In genomic region chr11:108333583-108334379, GRCm38 (mm10) we compare ENCODE assay signal across 25 mouse cellular contexts. TPM values are rescaled to one million over a fixed set of nuclear protein-coding genes. Genes with fewer than 3 reads are reported as not detected.
A peak's percentile ranks its signal among the peaks of the same experiment; 100 is the strongest.
DNase-seq lines count a peak whose midpoint lies in the region; ATAC-seq lines count a peak whose summit lies in the region.
"Had no signal": no experiment of that assay in that cellular context is flagged by ENCODE, and none has a peak within 500 bp of the region (broad histone marks: within the 10 kb centered on the region; RNA-seq: fewer than 3 reads in every experiment).

No protein-coding gene starts in this region.

- ATAC-seq in forebrain, embryonic 12.5 days (ENCODE audit: low FRiP score) = no peak
- ATAC-seq in forebrain, embryonic 11.5 days (replicated peaks; ENCODE audit: low FRiP score) = no peak
- ATAC-seq in hindbrain, embryonic 14.5 days (ENCODE audit: low FRiP score) = no peak
- ATAC-seq in megakaryocyte, adult 5-6 weeks (ENCODE audit: poor library complexity, severe bottlenecking) = no peak
- ATAC-seq: forebrain, embryonic 15.5 days; liver, embryonic 12.5 days had no signal

- H3K9me3 ChIP-seq in forebrain, embryonic 12.5 days = no peaks in the 10 kb centered on the region
- H3K9me3 ChIP-seq in forebrain, embryonic 11.5 days (ENCODE audit: control insufficient read depth, low read length) = no peaks in the 10 kb centered on the region
- H3K9me3 ChIP-seq in hindbrain, embryonic 10.5 days = no peaks in the 10 kb centered on the region
- H3K9me3 ChIP-seq in hindbrain, embryonic 14.5 days (ENCODE audit: control insufficient read depth, low read length) = no peaks in the 10 kb centered on the region
- no peaks in the 10 kb centered on the region for H3K9me3 ChIP-seq in megakaryocyte, embryonic 14.5 days
- no peaks in the 10 kb centered on the region for H3K9me3 ChIP-seq in limb, embryonic 10.5 days (replicated peaks)
- H3K9me3 ChIP-seq: forebrain, embryonic 15.5 days; hindbrain, embryonic 15.5 days; liver, embryonic 12.5 days; neural tube, embryonic 13.5 days had no signal

- no peak overlapping the region for H3K9ac ChIP-seq in forebrain, embryonic 12.5 days
- no peak overlapping the region for H3K9ac ChIP-seq in forebrain, embryonic 11.5 days (ENCODE audit: low read length)
- no peak overlapping the region for H3K9ac ChIP-seq in hindbrain, embryonic 14.5 days
- H3K9ac ChIP-seq: forebrain, embryonic 15.5 days; hindbrain, embryonic 15.5 days; liver, embryonic 12.5 days; neural tube, embryonic 13.5 days had no signal

- H3K4me3 ChIP-seq in forebrain, embryonic 12.5 days (replicated peaks) = no peak overlapping the region
- no peak overlapping the region for H3K4me3 ChIP-seq in forebrain, embryonic 11.5 days (ENCODE audit: low read depth, low read length)
- H3K4me3 ChIP-seq in hindbrain, embryonic 10.5 days = no peak overlapping the region
- H3K4me3 ChIP-seq in hindbrain, embryonic 14.5 days (replicated peaks; ENCODE audit: low read length) = no peak overlapping the region
- H3K4me3 ChIP-seq in megakaryocyte, embryonic 14.5 days (replicated peaks) = peak overlapping the region; percentile 20
- no peak overlapping the region for H3K4me3 ChIP-seq in limb, embryonic 10.5 days
- H3K4me3 ChIP-seq: forebrain, embryonic 15.5 days; heart, adult 2 months; hindbrain, embryonic 15.5 days; liver, embryonic 12.5 days; neural tube, embryonic 13.5 days had no signal

- WGBS in forebrain, embryonic 12.5 days = 59% methylated on average over 8 of the region's 8 CpGs
- WGBS in forebrain, embryonic 11.5 days = 67% methylated on average over 8 of the region's 8 CpGs
- 71% methylated on average over 8 of the region's 8 CpGs for WGBS in hindbrain, embryonic 10.5 days
- WGBS in hindbrain, embryonic 14.5 days = 49% methylated on average over 8 of the region's 8 CpGs
- WGBS in limb, embryonic 10.5 days = 51% methylated on average over 8 of the region's 8 CpGs

- no peaks in the 10 kb centered on the region; the same call in 1 of the 2 replicates for H3K27me3 ChIP-seq in forebrain, embryonic 12.5 days
- no peaks in the 10 kb centered on the region for H3K27me3 ChIP-seq in forebrain, embryonic 11.5 days (ENCODE audit: control insufficient read depth, insufficient read depth, low read length)
- no peaks in the 10 kb centered on the region for H3K27me3 ChIP-seq in hindbrain, embryonic 10.5 days (ENCODE audit: insufficient read depth, poor library complexity, severe bottlenecking)
- H3K27me3 ChIP-seq in hindbrain, embryonic 14.5 days (ENCODE audit: control insufficient read depth, insufficient read depth, low read length) = no peaks in the 10 kb centered on the region
- H3K27me3 ChIP-seq in megakaryocyte, embryonic 14.5 days (replicated peaks) = no peaks in the 10 kb centered on the region
- H3K27me3 ChIP-seq in limb, embryonic 10.5 days (ENCODE audit: low read depth, poor library complexity, severe bottlenecking) = no peaks in the 10 kb centered on the region
- H3K27me3 ChIP-seq: forebrain, embryonic 15.5 days; hindbrain, embryonic 15.5 days; liver, embryonic 12.5 days; neural tube, embryonic 13.5 days had no signal

- H3K36me3 ChIP-seq in forebrain, embryonic 12.5 days (replicated peaks) = no peaks in the 10 kb centered on the region
- H3K36me3 ChIP-seq in forebrain, embryonic 11.5 days (ENCODE audit: control insufficient read depth, insufficient read depth, low read length) = no peaks in the 10 kb centered on the region
- H3K36me3 ChIP-seq in hindbrain, embryonic 10.5 days = no peaks in the 10 kb centered on the region
- 0 out of 2 replicates have a peak, but pooled peaks cover 2% of the 10 kb centered on the region for H3K36me3 ChIP-seq in hindbrain, embryonic 14.5 days (replicated peaks; ENCODE audit: control insufficient read depth, insufficient read depth)
- peaks cover 100% of the 10 kb centered on the region for H3K36me3 ChIP-seq in megakaryocyte, embryonic 14.5 days (replicated peaks; ENCODE audit: low read length)
- H3K36me3 ChIP-seq in limb, embryonic 10.5 days = no peaks in the 10 kb centered on the region
- H3K36me3 ChIP-seq: hindbrain, embryonic 15.5 days; liver, embryonic 12.5 days; neural tube, embryonic 13.5 days had no signal

- H3K4me1 ChIP-seq in forebrain, embryonic 12.5 days = peaks cover 11% of the 10 kb centered on the region
- no peaks in the 10 kb centered on the region for H3K4me1 ChIP-seq in forebrain, embryonic 11.5 days (replicated peaks; ENCODE audit: control insufficient read depth, insufficient read depth, low read length)
- H3K4me1 ChIP-seq in hindbrain, embryonic 10.5 days (replicated peaks) = peaks cover 17% of the 10 kb centered on the region
- H3K4me1 ChIP-seq in hindbrain, embryonic 14.5 days (replicated peaks; ENCODE audit: control insufficient read depth, insufficient read depth, low read length) = 0 out of 2 replicates have a peak, but pooled peaks cover 5% of the 10 kb centered on the region
- H3K4me1 ChIP-seq in megakaryocyte, embryonic 14.5 days = peaks cover 97% of the 10 kb centered on the region
- peaks cover 23% of the 10 kb centered on the region for H3K4me1 ChIP-seq in limb, embryonic 10.5 days
- H3K4me1 ChIP-seq: liver, embryonic 12.5 days had no signal

- H3K4me2 ChIP-seq in forebrain, embryonic 12.5 days = no peak overlapping the region
- no peak overlapping the region for H3K4me2 ChIP-seq in forebrain, embryonic 11.5 days (ENCODE audit: low read depth, low read length, severe bottlenecking)
- no peak overlapping the region for H3K4me2 ChIP-seq in hindbrain, embryonic 14.5 days (replicated peaks)
- H3K4me2 ChIP-seq: forebrain, embryonic 15.5 days; hindbrain, embryonic 15.5 days; liver, embryonic 12.5 days; neural tube, embryonic 13.5 days had no signal

- no peak for DNase-seq in forebrain, embryonic 11.5 days (ENCODE audit: low spot score)
- no peak for DNase-seq in hindbrain, embryonic 10.5 days (ENCODE audit: low spot score)
- DNase-seq in hindbrain, embryonic 14.5 days (ENCODE audit: low spot score) = no peak
- no peak for DNase-seq in limb, embryonic 10.5 days (ENCODE audit: low spot score)
- no peak for DNase-seq in layer of hippocampus, postnatal 25 days (ENCODE audit: extremely low spot score in 1 of 2, low spot score in 1 of 2)
- DNase-seq: adrenal gland, postnatal 14 days; cerebellum, adult 2 months; cerebellum, postnatal 25 days; gastrocnemius, postnatal 14 days; heart, adult 2 months; heart, postnatal 10 days; kidney, postnatal 10 days; lung, adult 18-20 months; lung, postnatal 10 days had no signal

- H3K27ac ChIP-seq in forebrain, embryonic 12.5 days = peak overlapping the region; percentile 26; the same call in 1 of the 2 replicates
- H3K27ac ChIP-seq in forebrain, embryonic 11.5 days (ENCODE audit: low read depth, low read length) = no peak overlapping the region
- H3K27ac ChIP-seq in hindbrain, embryonic 10.5 days = 0 out of 2 replicates have a peak overlapping the region, but pooled peaks have one; percentile 2
- no peak overlapping the region for H3K27ac ChIP-seq in hindbrain, embryonic 14.5 days
- H3K27ac ChIP-seq in limb, embryonic 10.5 days = peak overlapping the region; percentile 10; the same call in 1 of the 2 replicates
- H3K27ac ChIP-seq: forebrain, embryonic 15.5 days; heart, adult 2 months; hindbrain, embryonic 15.5 days; liver, embryonic 12.5 days; neural tube, embryonic 13.5 days had no signal

RNA-seq across cellular contexts. Expression of gene Apoh, which starts 9.4 kb away (rescaled TPM):
- polyA plus RNA-seq in forebrain, embryonic 12.5 days (2016; fragmentation: Nextera tagmentation; extraction: Ambion mirVana) = not detected in 2 replicates
- not detected in 2 replicates for polyA plus RNA-seq in forebrain, embryonic 11.5 days (2014; fragmentation: Nextera tagmentation; extraction: Ambion mirVana)
- polyA plus RNA-seq in hindbrain, embryonic 10.5 days (2016; fragmentation: Nextera tagmentation; extraction: Ambion mirVana) = not detected in 2 replicates
- 0.59 TPM in 1 of 2 replicates, not detected in the other for polyA plus RNA-seq in hindbrain, embryonic 14.5 days (2014; fragmentation: Nextera tagmentation; extraction: Ambion mirVana)
- polyA plus RNA-seq in megakaryocyte, embryonic 14.5 days (2012; ENCODE audit: insufficient read depth, low replicate concordance) = not detected in 2 replicates
- not detected in 2 replicates for total RNA-seq in megakaryocyte, adult 5-6 weeks (2015)
- not detected in 2 replicates for total RNA-seq in megakaryocyte, adult 5-6 weeks (2017)
- polyA plus RNA-seq in limb, embryonic 10.5 days (2016; fragmentation: Nextera tagmentation; extraction: Ambion mirVana) = not detected in 2 replicates
- 1 to 10 TPM; 1.2 to 1.5 TPM for total RNA-seq in layer of hippocampus, postnatal 25 days (2021)
- total RNA-seq: heart, adult 2 months; monocyte, adult 5-6 weeks had no signal
- polyA plus RNA-seq: forebrain, embryonic 15.5 days; intestine, embryonic 14.5 days; limb, embryonic 11.5 days; spleen, adult 2 months had no signal

RNA-seq across cellular contexts. Expression of gene Prkca, which starts 9.9 kb away (rescaled TPM):
- 3.3 and 4.6 TPM in 2 replicates for polyA plus RNA-seq in forebrain, embryonic 12.5 days (2016; fragmentation: Nextera tagmentation; extraction: Ambion mirVana)
- polyA plus RNA-seq in forebrain, embryonic 11.5 days (2014; fragmentation: Nextera tagmentation; extraction: Ambion mirVana) = 4.9 and 5.2 TPM in 2 replicates
- polyA plus RNA-seq in hindbrain, embryonic 10.5 days (2016; fragmentation: Nextera tagmentation; extraction: Ambion mirVana) = 1.7 and 3.4 TPM in 2 replicates
- 9.1 and 9.7 TPM in 2 replicates for polyA plus RNA-seq in hindbrain, embryonic 14.5 days (2014; fragmentation: Nextera tagmentation; extraction: Ambion mirVana)
- polyA plus RNA-seq in megakaryocyte, embryonic 14.5 days (2012; ENCODE audit: insufficient read depth, low replicate concordance) = 35.7 and 36.2 TPM in 2 replicates
- total RNA-seq in megakaryocyte, adult 5-6 weeks (2015) = 6.4 and 6.9 TPM in 2 replicates
- total RNA-seq in megakaryocyte, adult 5-6 weeks (2017) = 1.6 and 4.3 TPM in 2 replicates
- 2.5 and 3.7 TPM in 2 replicates for polyA plus RNA-seq in limb, embryonic 10.5 days (2016; fragmentation: Nextera tagmentation; extraction: Ambion mirVana)
- total RNA-seq in layer of hippocampus, postnatal 25 days (2021) = 100 to 1,000 TPM; 211 to 215 TPM

Comparison
In these comparisons a context has a peak if more than half of its experiments do, and no peak if none do; other contexts are left out.
1. H3K27ac ChIP-seq: peak in forebrain, embryonic 12.5 days (single experiment), hindbrain, embryonic 10.5 days (single experiment) and limb, embryonic 10.5 days (single experiment); none in forebrain, embryonic 11.5 days (single experiment) and hindbrain, embryonic 14.5 days (single experiment).